Mouse (Mus musculus): ENCODE data around the gene Smg6.
A peak's percentile ranks its signal among the peaks of the same experiment; 100 is the strongest.

Gene Smg6

DNA sequence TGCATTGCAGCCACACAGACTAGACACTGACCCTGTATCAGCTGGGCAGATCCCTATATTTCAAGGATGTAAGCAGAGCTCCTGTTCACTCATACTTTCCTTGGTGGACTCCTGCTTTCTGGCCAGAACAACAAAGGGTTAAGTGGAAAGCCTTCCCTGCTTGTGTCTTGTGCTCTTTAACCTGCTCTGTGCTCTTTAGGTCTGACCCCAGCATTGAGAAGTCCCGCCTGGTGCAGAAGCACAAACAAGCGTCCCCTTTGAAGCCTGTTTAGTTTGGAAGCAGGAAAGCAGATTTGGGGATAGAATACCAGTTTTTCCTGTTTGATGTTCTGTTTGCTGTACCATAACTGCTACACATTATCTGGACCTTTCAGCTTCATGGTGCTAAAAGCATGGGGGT is 232.3 kb downstream of the Smg6 start:
- peaks cover under 1% of the 10 kb centered on the region; the same call in 1 of the 2 replicates for H3K36me3 ChIP-seq (ENCODE audit: control insufficient read depth, insufficient read depth, low read length, poor library complexity, severe bottlenecking)
- DNase-seq (ENCODE audit: low read depth, low spot score): no peak
- H3K27me3 ChIP-seq (ENCODE audit: control insufficient read depth, insufficient read depth, low read length, poor library complexity, severe bottlenecking): no peaks in the 10 kb centered on the region

DNA sequence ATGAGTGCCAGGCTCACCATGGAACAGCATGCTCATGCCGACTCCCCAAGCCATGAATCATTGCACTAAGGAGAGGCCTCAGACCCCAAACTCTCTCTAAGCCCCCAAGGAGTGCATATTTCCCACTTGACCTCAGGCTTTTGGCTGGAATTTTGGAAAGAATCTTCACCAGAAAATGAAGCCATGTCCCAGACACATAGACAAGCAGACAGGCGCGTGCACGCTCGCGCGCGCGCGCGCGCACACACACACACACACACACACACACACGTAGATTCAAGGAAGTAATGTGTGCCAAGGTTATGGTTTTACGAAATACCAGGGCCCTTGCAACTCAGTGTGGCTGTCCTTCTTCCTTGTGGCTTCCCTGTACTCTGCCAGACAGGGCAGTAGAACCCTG is 232.8 kb downstream of the Smg6 start:
- peaks cover 3% of the 10 kb centered on the region; the same call in 1 of the 2 replicates for H3K36me3 ChIP-seq (ENCODE audit: control insufficient read depth, insufficient read depth, low read length, poor library complexity, severe bottlenecking)
- no peaks in the 10 kb centered on the region for H3K27me3 ChIP-seq (ENCODE audit: control insufficient read depth, insufficient read depth, low read length, poor library complexity, severe bottlenecking)

GRCm38 (mm10) chr11:75159564-75159963 is 233.9 kb downstream of the Smg6 start:
- peak; percentile 32 for DNase-seq (ENCODE audit: low read depth, low spot score)
- H3K27me3 ChIP-seq (ENCODE audit: control insufficient read depth, insufficient read depth, low read length, poor library complexity, severe bottlenecking): no peaks in the 10 kb centered on the region
- H3K36me3 ChIP-seq (ENCODE audit: control insufficient read depth, insufficient read depth, low read length, poor library complexity, severe bottlenecking): peaks cover 4% of the 10 kb centered on the region; the same call in 1 of the 2 replicates

More for the DNA sequence above, 232.8 kb downstream of the Smg6 start:
- no peak for DNase-seq (ENCODE audit: low read depth, low spot score)

DNA sequence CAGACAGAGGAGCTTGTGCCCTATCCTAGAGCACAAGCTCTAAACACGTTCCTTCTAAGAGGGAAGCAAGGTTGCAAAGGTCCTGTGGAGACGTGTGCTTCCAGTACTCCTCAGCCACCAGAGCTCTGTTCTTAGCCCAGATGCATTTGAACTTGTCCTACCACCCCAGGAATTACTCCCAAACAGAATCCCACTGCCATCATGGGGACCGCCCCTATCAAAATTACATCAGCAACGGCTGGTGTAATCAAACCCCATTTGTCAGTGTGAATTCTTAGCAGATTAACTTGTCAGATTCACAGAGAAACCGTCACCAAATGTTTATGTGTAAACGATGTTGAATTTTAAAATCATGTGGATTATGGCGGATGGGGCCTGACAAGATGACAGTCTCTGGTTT is 235.3 kb downstream of the Smg6 start:
- no peak for DNase-seq (ENCODE audit: low read depth, low spot score)

DNA sequence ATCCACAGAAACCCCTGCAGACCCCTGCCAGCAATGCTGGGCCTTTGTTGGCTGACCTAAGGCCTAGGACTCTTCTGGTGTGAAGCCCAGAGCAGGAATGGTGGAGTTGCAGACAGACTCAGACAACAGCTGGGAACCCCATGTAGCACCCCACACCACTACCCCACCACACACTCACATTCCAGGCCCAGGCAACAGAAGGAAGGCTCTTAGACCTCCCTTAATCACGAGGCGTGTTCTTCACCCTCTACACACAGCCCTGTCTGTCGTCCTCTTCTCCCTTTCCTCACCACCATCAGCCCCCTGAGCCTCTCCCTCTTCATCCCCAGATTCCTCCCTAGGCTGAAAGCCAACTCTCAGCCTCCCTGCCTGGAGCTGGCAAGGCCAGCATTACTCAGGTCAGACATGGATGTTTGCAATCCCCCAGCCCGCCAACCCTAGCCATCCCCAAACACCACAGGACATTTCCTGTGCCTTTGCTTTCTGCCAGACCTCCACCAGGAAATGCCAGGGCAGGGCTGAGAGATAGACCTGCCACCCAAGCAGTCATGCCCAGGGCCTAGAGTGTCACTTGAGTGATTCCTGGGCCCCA is 235.9 kb downstream of the Smg6 start:
- no peak for DNase-seq (ENCODE audit: low read depth, low spot score)
- Histone ChIP-seq H3K27me3 (ENCODE audit: control insufficient read depth, insufficient read depth, low read length, poor library complexity, severe bottlenecking) (0 out of 2 replicates have a peak, but pooled peaks cover 3% of the 10 kb centered on the region), H3K36me3 (ENCODE audit: control insufficient read depth, insufficient read depth, low read length, poor library complexity, severe bottlenecking) (peaks cover 4% of the 10 kb centered on the region; the same call in 1 of the 2 replicates)

More for the DNA sequence above, 235.3 kb downstream of the Smg6 start:
- Histone ChIP-seq H3K36me3 (ENCODE audit: control insufficient read depth, insufficient read depth, low read length, poor library complexity, severe bottlenecking) (peaks cover 4% of the 10 kb centered on the region; the same call in 1 of the 2 replicates), H3K27me3 (ENCODE audit: control insufficient read depth, insufficient read depth, low read length, poor library complexity, severe bottlenecking) (0 out of 2 replicates have a peak, but pooled peaks cover under 1% of the 10 kb centered on the region)

DNA sequence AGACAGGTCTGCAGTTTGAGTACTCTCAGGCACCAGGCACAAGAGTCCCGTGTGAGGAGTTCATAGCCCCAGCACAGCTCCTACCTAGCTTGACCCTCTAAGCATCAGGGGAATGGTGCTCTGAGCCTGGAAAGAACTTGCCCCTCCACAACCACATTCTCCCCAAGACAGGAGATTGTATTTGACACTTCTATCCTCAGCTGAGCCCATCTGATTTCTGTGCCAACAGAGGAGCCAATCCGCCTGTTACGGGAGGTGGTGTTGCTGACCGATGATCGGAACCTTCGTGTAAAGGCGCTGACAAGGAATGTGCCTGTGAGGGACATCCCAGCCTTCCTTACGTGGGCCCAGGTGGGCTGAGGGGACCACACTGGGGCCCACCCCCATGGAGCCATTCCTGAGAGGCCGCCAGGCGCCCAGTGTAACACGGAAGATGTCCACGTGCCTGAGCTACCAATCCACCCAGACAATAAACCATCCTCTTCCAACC is 237.0 kb downstream of the Smg6 start:
- Histone ChIP-seq H3K27me3 (ENCODE audit: control insufficient read depth, insufficient read depth, low read length, poor library complexity, severe bottlenecking) (0 out of 2 replicates have a peak, but pooled peaks cover 3% of the 10 kb centered on the region), H3K36me3 (ENCODE audit: control insufficient read depth, insufficient read depth, low read length, poor library complexity, severe bottlenecking) (peaks cover 4% of the 10 kb centered on the region; the same call in 1 of the 2 replicates)
- no peak for DNase-seq (ENCODE audit: low read depth, low spot score)

DNA sequence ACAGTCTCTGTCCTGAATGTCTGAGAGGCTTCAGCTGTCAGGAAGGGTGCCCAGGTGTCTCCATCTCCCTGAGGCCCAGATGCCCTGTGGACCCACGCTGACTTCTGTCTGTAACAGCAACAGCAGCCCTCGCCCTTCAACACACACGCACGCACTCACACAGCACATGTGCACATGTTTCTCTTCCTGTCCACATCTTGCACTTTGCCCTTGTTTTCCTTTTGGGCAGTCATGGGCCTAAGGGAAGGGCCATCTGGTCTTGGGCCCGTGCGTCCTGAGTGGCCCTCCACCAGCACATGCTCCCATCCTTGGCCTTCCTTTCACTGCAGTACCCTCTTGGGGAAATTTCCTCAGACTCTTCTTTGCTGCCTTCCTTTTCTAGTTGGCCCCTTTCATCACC is 237.8 kb downstream of the Smg6 start:
- Histone ChIP-seq H3K27me3 (ENCODE audit: control insufficient read depth, insufficient read depth, low read length, poor library complexity, severe bottlenecking) (0 out of 2 replicates have a peak, but pooled peaks cover 3% of the 10 kb centered on the region), H3K36me3 (ENCODE audit: control insufficient read depth, insufficient read depth, low read length, poor library complexity, severe bottlenecking) (peaks cover 4% of the 10 kb centered on the region; the same call in 1 of the 2 replicates)
- DNase-seq (ENCODE audit: low read depth, low spot score): no peak

DNA sequence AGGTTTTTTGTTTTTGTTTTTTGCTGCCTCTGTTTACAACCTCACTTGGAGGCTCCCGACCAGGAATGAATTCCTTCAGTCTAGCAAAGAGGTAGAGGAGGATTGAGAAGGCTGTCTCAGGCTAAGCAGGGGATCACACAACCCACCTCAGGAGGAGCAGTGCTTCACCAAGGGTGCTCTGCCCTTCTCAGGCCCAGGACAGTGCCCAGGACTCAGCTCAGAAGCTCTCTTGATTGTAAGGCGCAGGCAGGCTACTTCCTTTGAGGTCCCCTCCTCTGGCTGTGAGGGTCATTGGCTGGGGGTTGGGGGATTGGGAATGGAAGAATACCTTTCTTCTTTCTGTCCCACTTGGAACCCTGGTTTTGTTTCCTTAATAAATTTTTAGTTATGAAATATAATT is 238.4 kb downstream of the Smg6 start:
- Histone ChIP-seq H3K27me3 (ENCODE audit: control insufficient read depth, insufficient read depth, low read length, poor library complexity, severe bottlenecking) (0 out of 2 replicates have a peak, but pooled peaks cover 3% of the 10 kb centered on the region), H3K36me3 (ENCODE audit: control insufficient read depth, insufficient read depth, low read length, poor library complexity, severe bottlenecking) (peaks cover 4% of the 10 kb centered on the region; the same call in 1 of the 2 replicates)
- DNase-seq (ENCODE audit: low read depth, low spot score): no peak

DNA sequence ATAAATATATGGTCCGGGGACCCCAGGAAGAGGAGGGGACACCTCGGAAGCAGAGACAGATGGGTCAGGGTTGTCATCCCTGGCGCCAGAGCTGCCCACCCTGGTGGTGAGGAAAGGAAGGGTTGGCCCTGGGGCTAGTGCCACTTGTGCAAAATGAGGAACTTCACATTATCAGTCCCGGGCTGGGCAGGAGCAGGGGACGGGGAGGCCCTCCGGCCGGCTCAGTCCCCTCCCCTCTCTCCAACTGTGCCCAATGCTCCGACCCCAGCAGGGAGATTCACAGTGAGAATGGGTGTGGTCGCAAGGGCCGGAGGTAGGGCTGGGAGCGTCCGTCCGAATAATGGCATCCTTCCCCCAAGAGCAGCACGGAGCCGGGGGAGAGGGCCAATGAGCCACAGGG is 239.1 kb downstream of the Smg6 start:
- DNase-seq (ENCODE audit: low read depth, low spot score): peak; percentile 48
- Histone ChIP-seq H3K36me3 (ENCODE audit: control insufficient read depth, insufficient read depth, low read length, poor library complexity, severe bottlenecking) (peaks cover 4% of the 10 kb centered on the region; the same call in 1 of the 2 replicates), H3K27me3 (ENCODE audit: control insufficient read depth, insufficient read depth, low read length, poor library complexity, severe bottlenecking) (0 out of 2 replicates have a peak, but pooled peaks cover 3% of the 10 kb centered on the region)

DNA sequence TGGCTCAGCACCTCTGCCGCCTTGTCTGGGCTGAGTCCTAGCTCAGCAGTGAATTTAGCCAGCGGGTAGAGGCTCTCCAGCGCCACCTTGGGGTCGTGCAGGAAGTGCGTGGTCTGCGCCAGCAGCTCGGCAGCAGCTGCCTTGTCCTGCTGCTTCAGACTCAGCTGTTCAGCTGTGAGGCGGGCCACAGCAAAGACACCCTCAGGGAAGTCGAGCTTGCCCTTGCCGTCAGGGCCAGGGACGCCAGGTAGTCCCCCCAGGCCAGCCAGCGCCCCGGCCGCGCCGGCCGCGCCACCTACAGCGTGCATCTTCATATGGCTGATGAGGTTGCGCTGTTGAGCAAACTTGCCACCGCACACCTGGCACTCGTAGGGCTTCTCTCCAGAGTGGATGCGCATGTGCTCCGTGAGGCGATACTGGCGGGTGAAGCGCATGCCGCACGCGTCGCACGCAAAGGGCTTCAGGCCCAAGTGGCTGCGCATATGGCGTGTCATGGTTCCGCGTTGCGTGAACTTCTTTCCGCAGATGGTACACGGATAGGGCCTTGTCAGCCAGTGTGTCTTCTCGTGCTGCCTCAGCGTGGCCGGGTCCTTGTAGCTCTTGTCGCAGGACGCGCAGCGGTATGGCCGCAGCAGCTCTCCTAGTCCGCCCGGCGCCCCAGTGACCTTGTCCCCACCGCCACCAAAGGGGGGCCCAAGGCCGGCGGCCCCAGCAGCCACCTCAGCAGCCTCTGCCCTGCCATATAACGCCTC is 240.0 kb downstream of the Smg6 start:
- H3K27me3 ChIP-seq (ENCODE audit: control insufficient read depth, insufficient read depth, low read length, poor library complexity, severe bottlenecking): 0 out of 2 replicates have a peak, but pooled peaks cover 3% of the 10 kb centered on the region
- peaks cover 4% of the 10 kb centered on the region; the same call in 1 of the 2 replicates for H3K36me3 ChIP-seq (ENCODE audit: control insufficient read depth, insufficient read depth, low read length, poor library complexity, severe bottlenecking)
- DNase-seq (ENCODE audit: low read depth, low spot score): peak; percentile 88

- DNase-seq (ENCODE audit: low read depth, low spot score): no peak
- Histone ChIP-seq H3K27me3 (ENCODE audit: control insufficient read depth, insufficient read depth, low read length, poor library complexity, severe bottlenecking) (0 out of 2 replicates have a peak, but pooled peaks cover 3% of the 10 kb centered on the region), H3K36me3 (ENCODE audit: control insufficient read depth, insufficient read depth, low read length, poor library complexity, severe bottlenecking) (peaks cover 4% of the 10 kb centered on the region; the same call in 1 of the 2 replicates)
These were observed 240.7 kb downstream of the Smg6 start for GRCm38 (mm10) chr11:75166193-75166842.

DNA sequence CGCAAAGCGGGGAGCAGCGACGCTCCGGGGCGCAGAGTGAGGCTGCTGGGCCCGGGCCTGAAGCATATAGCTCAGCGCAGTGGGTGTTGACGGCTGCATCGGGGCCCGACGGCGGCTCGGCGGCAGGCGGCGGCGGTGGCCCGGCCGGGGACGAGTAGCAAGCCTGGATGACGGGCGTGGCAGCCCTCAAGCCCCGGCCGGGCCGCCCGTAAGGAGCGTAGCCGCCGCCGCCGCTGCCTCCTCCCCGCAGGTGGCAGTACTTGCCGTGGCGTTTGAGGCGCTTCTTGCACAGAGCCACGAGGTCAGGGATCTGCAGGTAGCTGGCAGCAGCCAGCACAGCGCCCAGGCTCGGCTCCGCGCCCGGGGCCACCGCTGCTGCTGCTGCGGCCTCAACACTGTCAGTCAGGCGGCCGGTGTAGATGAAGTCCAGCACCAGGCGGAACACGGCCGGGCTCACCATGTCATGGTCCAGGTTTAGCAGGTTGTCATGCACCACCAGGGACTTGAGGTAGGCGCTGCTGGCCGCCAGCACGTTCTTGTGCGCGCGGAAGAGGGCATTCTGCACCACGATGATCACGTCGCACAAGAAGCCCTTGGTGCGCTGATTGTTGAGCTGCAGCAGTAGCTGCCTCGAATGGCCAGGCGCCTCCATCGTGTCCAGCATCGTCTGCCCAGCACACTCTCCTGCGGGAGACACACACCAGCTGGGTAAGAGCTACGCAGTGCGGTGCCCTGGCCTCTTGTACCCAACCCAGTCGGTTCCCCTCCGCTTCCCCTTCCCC is 241.4 kb downstream of the Smg6 start:
- Histone ChIP-seq H3K36me3 (ENCODE audit: control insufficient read depth, insufficient read depth, low read length, poor library complexity, severe bottlenecking) (peaks cover 4% of the 10 kb centered on the region; the same call in 1 of the 2 replicates), H3K27me3 (ENCODE audit: control insufficient read depth, insufficient read depth, low read length, poor library complexity, severe bottlenecking) (0 out of 2 replicates have a peak, but pooled peaks cover 3% of the 10 kb centered on the region)
- peak; percentile 66 for DNase-seq (ENCODE audit: low read depth, low spot score)

DNA sequence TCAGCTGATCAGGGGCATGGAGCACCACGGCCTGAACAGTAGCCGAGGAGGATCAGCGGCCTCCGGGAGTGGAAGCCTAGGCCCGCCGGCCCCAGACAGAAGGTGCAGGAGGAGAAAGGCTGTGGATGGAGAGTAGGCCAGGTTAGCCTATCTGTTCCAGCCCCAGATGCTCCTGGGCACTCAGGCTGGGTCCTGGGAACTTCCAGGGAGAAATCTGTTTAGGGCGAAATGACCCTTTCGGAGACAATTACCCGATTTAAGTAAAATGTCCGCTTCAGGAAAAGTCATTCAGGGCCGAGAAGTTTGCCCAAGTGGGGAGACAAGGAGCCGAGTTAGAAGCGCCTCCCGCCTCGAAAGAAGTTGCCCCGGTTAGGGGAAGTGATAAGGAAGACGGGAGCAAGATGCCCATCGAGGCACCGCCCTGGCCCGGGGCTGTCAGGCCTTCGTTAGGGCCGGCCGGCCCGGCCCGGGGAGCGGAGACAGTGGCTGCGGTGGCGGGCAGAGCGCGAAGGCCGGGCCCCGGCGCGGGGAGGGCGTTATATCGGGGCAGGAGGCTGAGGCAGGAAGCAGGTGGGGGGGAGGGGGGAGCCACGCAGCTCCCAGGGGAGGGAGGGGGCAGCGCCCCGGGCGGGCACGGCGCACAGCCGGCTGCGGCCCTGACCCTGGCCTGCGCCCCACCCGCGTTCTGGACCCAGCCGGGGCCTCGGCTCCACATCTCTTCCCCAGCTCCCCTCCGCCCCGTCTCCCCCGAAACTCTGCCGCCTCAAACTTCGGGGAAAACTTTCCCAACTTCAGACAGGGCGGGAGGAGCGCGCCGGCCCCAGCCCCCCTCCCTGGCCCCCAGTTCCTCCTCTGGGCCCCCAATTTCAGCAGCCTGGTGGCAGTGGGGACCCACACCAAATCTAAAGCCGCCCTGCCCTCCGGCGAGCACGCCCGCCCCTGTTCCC is 242.3 kb downstream of the Smg6 start:
- Histone ChIP-seq H3K36me3 (ENCODE audit: control insufficient read depth, insufficient read depth, low read length, poor library complexity, severe bottlenecking) (peaks cover 3% of the 10 kb centered on the region; the same call in 1 of the 2 replicates), H3K27me3 (ENCODE audit: control insufficient read depth, insufficient read depth, low read length, poor library complexity, severe bottlenecking) (0 out of 2 replicates have a peak, but pooled peaks cover 3% of the 10 kb centered on the region)
- DNase-seq (ENCODE audit: low read depth, low spot score): peak; percentile 58
